Mouse (Mus musculus): ENCODE data around the gene Matn1. TPM values are rescaled to one million over a fixed set of nuclear protein-coding genes. Genes with fewer than 3 reads are reported as not detected.

The Matn1 gene
- polyA plus RNA-seq, 1 experiment = not detected

DNA sequence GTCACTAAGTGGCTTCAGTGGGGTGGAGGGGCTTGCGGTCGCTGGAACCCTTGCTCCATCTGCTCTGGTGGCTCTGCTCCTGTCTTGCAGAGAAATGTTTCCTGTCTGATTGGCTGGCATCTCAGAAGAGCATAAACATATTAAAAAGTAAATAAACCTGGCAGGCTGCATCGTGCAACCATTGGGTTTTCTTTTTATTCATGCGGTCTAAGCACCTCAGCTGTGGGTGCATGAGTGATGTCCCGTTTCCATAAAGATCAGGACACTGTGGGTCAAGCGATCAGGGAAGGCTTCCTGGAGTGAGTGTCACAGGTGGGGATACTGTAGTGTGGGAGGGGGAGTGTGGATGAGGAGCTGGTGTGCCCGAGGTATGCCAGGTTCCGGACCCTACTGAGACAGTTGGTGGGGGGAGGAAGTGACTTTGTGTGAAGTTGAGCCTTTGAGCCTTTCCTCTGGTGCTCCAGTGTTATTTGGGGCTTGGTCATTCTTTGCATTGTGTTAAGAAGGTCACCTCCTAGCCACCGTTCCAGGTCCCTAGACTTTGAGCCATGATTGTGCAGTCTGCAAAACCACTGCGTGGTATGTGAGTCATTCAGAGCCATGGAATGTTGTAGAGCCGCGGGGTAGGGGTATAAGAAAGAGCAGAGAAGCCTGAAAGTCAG, 29.0 kb upstream of the Matn1 start:
- peaks cover 4% of the 10 kb centered on the region; the same call in 1 of the 2 replicates for H3K4me1 ChIP-seq (ENCODE audit: control insufficient read depth, insufficient read depth, low read length)

DNA sequence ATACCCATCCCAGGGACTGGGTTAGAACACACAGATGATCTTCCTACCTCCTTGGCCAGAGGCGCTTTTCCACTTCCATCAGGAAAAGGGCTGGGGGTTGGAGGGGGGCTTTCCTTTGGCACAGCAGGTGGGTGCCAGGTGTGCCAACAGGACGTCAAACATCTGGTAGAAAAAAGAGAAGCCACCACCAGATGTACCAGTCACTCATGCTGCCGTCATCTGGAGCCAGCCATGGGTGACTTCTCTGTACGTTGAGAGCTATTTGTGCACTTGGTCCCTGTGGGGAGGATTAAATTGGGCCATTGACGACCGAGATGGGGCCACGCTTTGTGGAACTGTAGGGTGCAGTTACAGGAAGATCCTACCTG, 28.5 kb upstream of the Matn1 start:
- Histone ChIP-seq H3K4me3 (ENCODE audit: insufficient read depth, low read length) (no peak overlapping the region), H3K4me1 (ENCODE audit: control insufficient read depth, insufficient read depth, low read length) (peaks cover 4% of the 10 kb centered on the region; the same call in 1 of the 2 replicates), H3K27ac (ENCODE audit: insufficient read depth, low read length) (no peak overlapping the region)
- TF ChIP-seq CTCF (IDR thresholded peaks at IDR 0.05; ENCODE audit: borderline replicate concordance, insufficient read depth, low read length) = no peak

More for the DNA sequence above, 29.0 kb upstream of the Matn1 start:
- TF ChIP-seq CTCF (IDR thresholded peaks at IDR 0.05; ENCODE audit: borderline replicate concordance, insufficient read depth, low read length) (no peak), POLR2A (IDR thresholded peaks at IDR 0.05; ENCODE audit: low read depth, low read length) (no peak)
- H3K4me3 ChIP-seq (ENCODE audit: insufficient read depth, low read length) = no peak overlapping the region
- no peak overlapping the region for H3K27ac ChIP-seq (ENCODE audit: insufficient read depth, low read length)

DNA sequence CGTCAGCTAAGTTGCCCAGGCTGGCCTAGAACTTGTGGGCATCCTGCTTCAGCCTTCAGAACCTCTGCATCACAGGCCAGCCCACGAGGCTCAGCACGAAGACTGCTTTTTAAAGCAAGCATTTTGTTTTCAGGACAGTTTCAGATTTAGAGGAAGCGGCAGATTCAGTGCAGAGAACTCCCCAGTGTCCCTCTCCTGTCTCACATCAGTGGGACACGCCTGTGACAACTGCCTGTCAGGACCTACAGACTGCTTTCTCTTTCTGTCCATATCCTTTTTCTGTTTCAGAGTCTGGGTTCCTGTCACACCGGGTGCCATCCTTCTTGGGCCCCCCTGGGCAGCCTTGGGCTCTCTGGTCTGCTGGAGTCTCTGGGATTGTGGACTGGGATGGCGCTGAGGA, 27.5 kb upstream of the Matn1 start:
- TF ChIP-seq POLR2A (IDR thresholded peaks at IDR 0.05; ENCODE audit: low read depth, low read length) = no peak
- TF ChIP-seq CTCF (IDR thresholded peaks at IDR 0.05; ENCODE audit: borderline replicate concordance, insufficient read depth, low read length) = no peak
- peaks cover 4% of the 10 kb centered on the region; the same call in 1 of the 2 replicates for H3K4me1 ChIP-seq (ENCODE audit: control insufficient read depth, insufficient read depth, low read length)
- H3K27ac ChIP-seq (ENCODE audit: insufficient read depth, low read length) = no peak overlapping the region
- no peak overlapping the region for H3K4me3 ChIP-seq (ENCODE audit: insufficient read depth, low read length)

DNA sequence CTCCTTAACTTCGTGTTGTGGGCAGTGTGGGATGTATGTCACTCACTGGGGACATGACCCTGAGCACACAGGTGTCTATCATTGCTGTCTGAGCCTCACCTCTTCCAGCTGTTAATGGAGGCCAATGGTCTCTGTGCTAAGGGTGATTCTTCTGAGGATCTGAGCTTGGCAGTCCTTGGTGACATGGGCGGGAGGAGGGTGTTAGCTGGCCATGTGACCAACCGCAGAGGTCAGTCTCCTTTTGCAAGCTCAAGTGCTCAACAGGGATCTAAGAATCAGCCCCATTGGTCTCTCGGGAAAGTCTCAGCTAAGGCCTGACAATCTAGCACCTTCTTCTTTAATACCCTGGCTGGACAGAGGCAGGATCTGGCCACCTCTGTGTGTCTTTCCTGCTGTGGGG, 26.6 kb upstream of the Matn1 start:
- no peak overlapping the region for H3K4me3 ChIP-seq (ENCODE audit: insufficient read depth, low read length)
- no peak for TF ChIP-seq CTCF (IDR thresholded peaks at IDR 0.05; ENCODE audit: borderline replicate concordance, insufficient read depth, low read length)
- no peak for TF ChIP-seq POLR2A (IDR thresholded peaks at IDR 0.05; ENCODE audit: low read depth, low read length)
- H3K4me1 ChIP-seq (ENCODE audit: control insufficient read depth, insufficient read depth, low read length) = peaks cover 4% of the 10 kb centered on the region; the same call in 1 of the 2 replicates
- H3K27ac ChIP-seq (ENCODE audit: insufficient read depth, low read length) = no peak overlapping the region

- TF ChIP-seq CTCF (IDR thresholded peaks at IDR 0.05; ENCODE audit: borderline replicate concordance, insufficient read depth, low read length) = no peak
- TF ChIP-seq POLR2A (IDR thresholded peaks at IDR 0.05; ENCODE audit: low read depth, low read length) = no peak
- Histone ChIP-seq H3K4me1 (ENCODE audit: control insufficient read depth, insufficient read depth, low read length) (peaks cover 4% of the 10 kb centered on the region; the same call in 1 of the 2 replicates), H3K27ac (ENCODE audit: insufficient read depth, low read length) (no peak overlapping the region), H3K4me3 (ENCODE audit: insufficient read depth, low read length) (no peak overlapping the region)
Observed at GRCm38 (mm10) chr4:130918805-130919749, 25.1 kb upstream of the Matn1 start.

- no peak for TF ChIP-seq POLR2A (IDR thresholded peaks at IDR 0.05; ENCODE audit: low read depth, low read length)
- TF ChIP-seq CTCF (IDR thresholded peaks at IDR 0.05; ENCODE audit: borderline replicate concordance, insufficient read depth, low read length) = no peak
- H3K4me3 ChIP-seq (ENCODE audit: insufficient read depth, low read length) = no peak overlapping the region
- peaks cover 4% of the 10 kb centered on the region; the same call in 1 of the 2 replicates for H3K4me1 ChIP-seq (ENCODE audit: control insufficient read depth, insufficient read depth, low read length)
- no peak overlapping the region for H3K27ac ChIP-seq (ENCODE audit: insufficient read depth, low read length)
Observed at GRCm38 (mm10) chr4:130919750-130920356, 24.3 kb upstream of the Matn1 start.

DNA sequence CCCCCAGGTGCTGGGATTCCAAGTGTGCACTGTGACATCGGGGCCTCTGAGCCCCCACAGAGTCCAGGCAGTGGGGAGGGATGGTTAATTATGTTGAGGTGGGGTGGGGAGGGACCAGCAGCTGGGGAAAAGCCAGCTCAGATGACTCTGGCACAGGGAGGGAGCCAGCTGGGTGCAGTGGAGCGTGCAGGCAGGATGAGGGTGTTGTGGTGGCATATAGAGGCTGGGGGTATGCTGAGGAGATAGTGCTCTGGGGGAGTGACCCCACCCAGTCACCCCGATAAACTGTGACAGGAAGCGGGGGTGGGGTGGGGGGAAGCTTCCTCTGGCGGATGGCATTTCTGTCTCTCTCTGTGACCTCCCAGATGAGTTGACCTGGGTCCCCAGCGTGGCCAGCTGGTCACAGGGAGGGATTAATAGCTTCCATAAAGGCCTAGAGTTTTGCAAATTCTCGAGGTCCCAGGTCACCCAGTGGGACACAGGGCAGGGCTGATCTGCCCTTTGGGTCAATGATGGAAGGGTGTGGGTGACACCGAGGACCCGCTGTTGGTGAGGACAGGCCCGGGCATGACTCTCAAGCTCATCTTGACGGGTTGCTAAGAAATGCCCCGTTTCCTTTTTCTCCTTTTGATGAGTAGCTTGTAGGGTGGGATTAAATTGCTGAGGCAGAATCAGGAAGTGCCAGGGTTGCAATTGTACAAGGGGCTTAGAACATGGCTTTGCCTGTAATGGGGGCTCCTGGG, 23.1 kb upstream of the Matn1 start:
- H3K4me3 ChIP-seq (ENCODE audit: insufficient read depth, low read length) = no peak overlapping the region
- TF ChIP-seq CTCF (IDR thresholded peaks at IDR 0.05; ENCODE audit: borderline replicate concordance, insufficient read depth, low read length) (no peak), POLR2A (IDR thresholded peaks at IDR 0.05; ENCODE audit: low read depth, low read length) (no peak)
- H3K4me1 ChIP-seq (ENCODE audit: control insufficient read depth, insufficient read depth, low read length) = no peaks in the 10 kb centered on the region
- no peak overlapping the region for H3K27ac ChIP-seq (ENCODE audit: insufficient read depth, low read length)

DNA sequence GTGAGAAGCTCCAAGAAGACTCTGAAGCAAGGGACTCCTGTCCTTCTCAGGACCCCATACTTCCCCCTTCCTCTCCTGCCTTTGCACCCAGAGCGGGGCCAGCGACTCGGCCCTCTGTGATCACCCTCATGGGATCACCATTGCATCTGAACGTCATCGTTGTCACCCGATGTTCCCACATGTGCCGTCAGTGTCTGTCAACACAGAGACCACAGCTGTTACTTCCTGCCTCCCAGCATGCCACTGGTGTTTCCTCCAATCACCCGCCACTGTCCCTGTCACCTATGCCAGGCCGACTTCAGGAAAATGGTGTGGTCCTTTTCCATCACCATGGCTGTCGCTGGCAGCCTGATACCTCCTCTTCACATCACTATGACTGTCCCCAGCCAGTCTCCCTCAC, 22.2 kb upstream of the Matn1 start:
- no peak for TF ChIP-seq CTCF (IDR thresholded peaks at IDR 0.05; ENCODE audit: borderline replicate concordance, insufficient read depth, low read length)
- H3K4me1 ChIP-seq (ENCODE audit: control insufficient read depth, insufficient read depth, low read length) = no peaks in the 10 kb centered on the region
- no peak overlapping the region for H3K27ac ChIP-seq (ENCODE audit: insufficient read depth, low read length)

GRCm38 (mm10) chr4:130926274-130926673, 17.9 kb upstream of the Matn1 start:
- Histone ChIP-seq H3K4me1 (ENCODE audit: control insufficient read depth, insufficient read depth, low read length) (no peaks in the 10 kb centered on the region), H3K27ac (ENCODE audit: insufficient read depth, low read length) (no peak overlapping the region), H3K4me3 (ENCODE audit: insufficient read depth, low read length) (no peak overlapping the region)
- no peak for TF ChIP-seq CTCF (IDR thresholded peaks at IDR 0.05; ENCODE audit: borderline replicate concordance, insufficient read depth, low read length)
- no peak for TF ChIP-seq POLR2A (IDR thresholded peaks at IDR 0.05; ENCODE audit: low read depth, low read length)

More for the DNA sequence above, 22.2 kb upstream of the Matn1 start:
- H3K4me3 ChIP-seq (ENCODE audit: insufficient read depth, low read length) = no peak overlapping the region

All from embryonic fibroblast, embryonic 13.5 days (primary cell).